Mouse (Mus musculus): Measurements from ENCODE around the gene Lats2. TPM values are rescaled to one million over a fixed set of nuclear protein-coding genes. Genes with fewer than 3 reads are reported as not detected.
A peak's percentile ranks its signal among the peaks of the same experiment; 100 is the strongest.
"Not testable (repeated sequence)": the region's sequence is repeated elsewhere in the genome, so short reads cannot be mapped to it uniquely, and the experiment has no call there.

Gene Lats2
- polyA plus RNA-seq, 1 experiment from 2014 or later: 8.0 TPM

DNA sequence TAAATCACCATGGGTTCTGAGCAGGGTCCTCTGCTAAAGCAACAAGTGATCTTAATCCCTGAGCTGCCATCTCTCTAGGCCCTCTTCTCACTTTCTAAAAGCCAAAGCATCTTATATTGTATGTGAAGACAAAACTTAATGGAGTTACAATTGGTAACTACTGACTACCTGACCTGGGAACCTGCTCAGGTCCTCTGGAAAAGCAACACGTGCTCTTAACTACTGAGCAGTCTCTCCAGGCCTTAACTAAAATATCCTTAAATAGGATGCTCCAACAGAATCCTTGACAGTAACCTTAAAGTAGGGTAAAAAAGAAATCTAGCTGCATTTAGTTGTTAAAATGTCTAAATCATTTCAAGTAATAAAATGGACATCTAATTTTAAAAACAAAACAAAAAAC lies 94.6 kb downstream of the Lats2 start:
- Histone ChIP-seq H3K9ac (replicated peaks) (peak overlapping the region; percentile 90; the same call in 1 of the 2 replicates), H3K27ac (replicated peaks) (no peak overlapping the region), H3K4me2 (replicated peaks) (peak overlapping the region; percentile 85), H3K27me3 (no peaks in the 10 kb centered on the region), H3K9me3 (no peaks in the 10 kb centered on the region), H3K36me3 (no peaks in the 10 kb centered on the region), H3K4me3 (peak overlapping the region; percentile 82), H3K4me1 (peaks cover 30% of the 10 kb centered on the region)
- no peak for ATAC-seq (replicated peaks)
- WGBS: 36% methylated on average over 1 of the region's 1 CpGs

DNA sequence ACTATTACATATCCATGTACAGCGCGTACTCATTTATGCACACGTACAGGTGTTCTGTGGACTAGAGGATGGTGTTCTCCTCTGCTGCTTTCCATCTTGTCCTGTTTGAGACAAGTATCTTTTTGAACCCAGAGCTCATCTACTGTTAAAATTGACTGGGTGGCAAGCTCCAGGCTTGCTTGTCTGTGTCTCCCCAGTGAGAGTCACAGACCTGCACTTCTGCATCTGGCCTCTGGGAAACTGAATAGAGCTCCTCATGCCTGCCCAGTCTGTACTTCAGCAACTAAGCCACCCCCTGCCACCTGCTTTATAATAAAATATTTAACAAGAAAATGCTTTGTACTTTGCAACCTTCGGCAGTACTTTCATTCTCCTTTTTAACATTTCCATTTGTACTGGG lies 99.9 kb downstream of the Lats2 start:
- no peaks in the 10 kb centered on the region for H3K36me3 ChIP-seq
- no peak overlapping the region for H3K9ac ChIP-seq (replicated peaks)
- no peaks in the 10 kb centered on the region for H3K9me3 ChIP-seq
- no peaks in the 10 kb centered on the region for H3K27me3 ChIP-seq
- no peak overlapping the region for H3K27ac ChIP-seq (replicated peaks)
- H3K4me3 ChIP-seq: no peak overlapping the region
- no peak overlapping the region for H3K4me2 ChIP-seq (replicated peaks)
- no peak for ATAC-seq (replicated peaks)
- 97% methylated on average over 4 of the region's 4 CpGs for WGBS
- H3K4me1 ChIP-seq: peaks cover 7% of the 10 kb centered on the region; the same call in 1 of the 2 replicates

DNA sequence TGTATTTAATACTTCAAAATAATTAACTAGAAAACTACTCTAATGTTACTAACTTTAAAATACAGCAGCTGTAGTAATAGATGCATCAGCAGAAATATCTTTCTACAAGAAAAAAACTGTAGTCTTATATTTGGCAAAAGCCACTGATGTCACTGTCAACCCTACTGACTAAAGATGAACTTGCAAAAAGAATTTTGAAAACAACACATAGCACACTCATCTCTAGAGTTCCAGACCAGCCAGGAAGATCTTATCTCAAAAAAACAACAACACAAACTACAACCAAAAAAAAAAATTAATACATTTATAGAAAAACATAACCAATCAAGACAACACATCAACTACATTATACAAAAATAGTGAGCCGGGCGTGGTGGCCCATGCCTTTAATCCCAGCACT lies 100.7 kb downstream of the Lats2 start:
- no peaks in the 10 kb centered on the region for H3K9me3 ChIP-seq
- ATAC-seq (replicated peaks): no peak
- 91% methylated on average over 2 of the region's 2 CpGs for WGBS

DNA sequence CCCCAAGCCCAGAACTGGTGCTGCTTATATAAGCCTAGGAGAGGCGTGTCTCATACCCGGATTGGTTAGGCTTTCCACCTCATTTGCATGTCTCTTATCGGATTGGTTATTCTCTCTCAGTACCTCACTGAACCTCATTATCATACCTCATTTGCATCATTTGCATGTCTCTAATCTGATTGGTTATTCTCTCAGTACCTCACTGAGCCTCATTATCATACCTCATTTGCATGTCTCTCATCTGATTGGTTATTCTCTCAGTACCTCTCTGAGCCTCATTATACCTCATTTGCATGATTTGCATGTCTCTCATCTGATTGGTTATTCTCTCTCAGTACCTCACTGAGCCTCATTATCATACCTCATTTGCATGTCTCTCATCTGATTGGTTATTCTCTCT lies 101.7 kb downstream of the Lats2 start:
- not testable (repeated sequence) for H3K9me3 ChIP-seq; H3K4me1 ChIP-seq; H3K9ac ChIP-seq (replicated peaks); H3K4me2 ChIP-seq (replicated peaks); ATAC-seq (replicated peaks); H3K27me3 ChIP-seq; H3K4me3 ChIP-seq; H3K36me3 ChIP-seq; H3K27ac ChIP-seq (replicated peaks)
- 93% methylated on average over 3 of the region's 3 CpGs for WGBS

More for the DNA sequence above, 100.7 kb downstream of the Lats2 start:
- Histone ChIP-seq H3K36me3 (no peaks in the 10 kb centered on the region), H3K27me3 (no peaks in the 10 kb centered on the region), H3K4me3 (no peak overlapping the region), H3K4me1 (no peaks in the 10 kb centered on the region), H3K27ac (replicated peaks) (no peak overlapping the region), H3K9ac (replicated peaks) (no peak overlapping the region), H3K4me2 (replicated peaks) (no peak overlapping the region)

DNA sequence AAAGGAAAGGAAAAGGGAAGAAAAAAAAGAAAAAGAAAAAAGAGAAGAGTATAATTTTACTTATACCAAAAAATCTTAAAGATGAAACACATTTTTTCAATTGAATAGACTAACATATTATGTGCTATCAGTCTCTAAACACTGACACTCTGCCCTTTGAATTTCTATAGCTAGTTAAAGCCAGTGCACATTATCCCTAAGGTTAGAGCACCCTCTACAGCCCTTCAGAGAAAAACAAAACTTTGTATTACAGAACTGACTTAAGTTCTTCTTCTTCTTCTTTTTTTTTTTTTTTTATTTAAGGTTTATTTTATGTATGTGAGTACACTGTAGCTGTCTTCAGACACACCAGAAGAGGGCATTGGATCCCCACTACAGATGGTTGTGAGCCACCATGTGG lies 108.7 kb downstream of the Lats2 start:
- Histone ChIP-seq H3K4me2 (replicated peaks) (no peak overlapping the region), H3K27me3 (no peaks in the 10 kb centered on the region), H3K4me1 (no peaks in the 10 kb centered on the region), H3K4me3 (no peak overlapping the region), H3K36me3 (no peaks in the 10 kb centered on the region), H3K27ac (replicated peaks) (no peak overlapping the region), H3K9me3 (no peaks in the 10 kb centered on the region), H3K9ac (replicated peaks) (no peak overlapping the region)
- no peak for ATAC-seq (replicated peaks)

DNA sequence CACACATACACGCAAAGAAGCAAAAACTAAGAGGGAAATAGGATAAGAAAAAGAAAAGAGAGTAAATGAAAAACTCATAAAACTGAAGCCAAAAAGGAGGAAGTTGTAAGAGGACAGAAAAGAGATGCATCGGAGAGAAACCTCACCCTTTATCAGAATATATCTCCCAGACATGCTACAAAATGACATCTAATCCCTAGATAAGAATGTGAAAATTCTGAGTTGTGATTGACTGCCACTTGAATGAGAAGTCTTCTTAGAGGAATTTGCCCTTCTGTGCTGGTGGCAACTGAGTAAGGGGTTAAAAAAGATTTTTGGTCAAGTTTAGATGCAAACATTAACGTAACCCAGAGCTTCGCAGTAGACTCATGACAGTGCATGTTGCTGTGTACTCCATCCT lies 112.0 kb downstream of the Lats2 start:
- Histone ChIP-seq H3K4me3 (no peak overlapping the region), H3K4me1 (no peaks in the 10 kb centered on the region), H3K9me3 (no peaks in the 10 kb centered on the region), H3K27me3 (no peaks in the 10 kb centered on the region), H3K9ac (replicated peaks) (no peak overlapping the region), H3K36me3 (peaks cover 7% of the 10 kb centered on the region), H3K27ac (replicated peaks) (no peak overlapping the region), H3K4me2 (replicated peaks) (no peak overlapping the region)
- WGBS: 94% methylated on average over 4 of the region's 4 CpGs
- no peak for ATAC-seq (replicated peaks)

Small RNAs within 50 kb of the gene (microRNA-seq; reads per million reads assigned to microRNA genes)
- not detected for gene Mir3077

Other genes starting within 250 kb of the Lats2 start
- gene Il17d, start 233.6 kb downstream of the Lats2 start, polyA plus RNA-seq (2015; fragmentation: Nextera tagmentation; extraction: Ambion mirVana): 4.6 and 5.8 TPM in 2 replicates
- gene Eef1akmt1, start 186.8 kb downstream of the Lats2 start, polyA plus RNA-seq (2015; fragmentation: Nextera tagmentation; extraction: Ambion mirVana): 87.1 and 103 TPM in 2 replicates
- gene Xpo4, start 93.0 kb downstream of the Lats2 start, polyA plus RNA-seq (2015; fragmentation: Nextera tagmentation; extraction: Ambion mirVana): 14.9 and 15.7 TPM in 2 replicates
- gene Gm49361, start 12.3 kb downstream of the Lats2 start, polyA plus RNA-seq (2015; fragmentation: Nextera tagmentation; extraction: Ambion mirVana): not detected in 2 replicates
- gene Sap18, start 39.8 kb upstream of the Lats2 start, polyA plus RNA-seq (2015; fragmentation: Nextera tagmentation; extraction: Ambion mirVana): 22.8 and 24.5 TPM in 2 replicates
- gene Ska3, start 67.8 kb upstream of the Lats2 start, polyA plus RNA-seq (2015; fragmentation: Nextera tagmentation; extraction: Ambion mirVana): 19.3 and 19.8 TPM in 2 replicates
- gene Mrpl57, start 67.8 kb upstream of the Lats2 start, polyA plus RNA-seq (2015; fragmentation: Nextera tagmentation; extraction: Ambion mirVana): 130 TPM in 2 replicates
- gene Zdhhc20, start 131.9 kb upstream of the Lats2 start, polyA plus RNA-seq (2015; fragmentation: Nextera tagmentation; extraction: Ambion mirVana): 46.7 and 50.8 TPM in 2 replicates
- 68.8 and 71.9 TPM in 2 replicates for gene Micu2, start 240.9 kb upstream of the Lats2 start, polyA plus RNA-seq (2015; fragmentation: Nextera tagmentation; extraction: Ambion mirVana)